Mouse (Mus musculus): ENCODE measurements at regions not wholly inside any gene's neighbourhood (a gene's known extent, or its start where the extent isn't known, plus 50 kb on each side); places are given as distances from the start of the nearest gene placed in this dataset.

DNA sequence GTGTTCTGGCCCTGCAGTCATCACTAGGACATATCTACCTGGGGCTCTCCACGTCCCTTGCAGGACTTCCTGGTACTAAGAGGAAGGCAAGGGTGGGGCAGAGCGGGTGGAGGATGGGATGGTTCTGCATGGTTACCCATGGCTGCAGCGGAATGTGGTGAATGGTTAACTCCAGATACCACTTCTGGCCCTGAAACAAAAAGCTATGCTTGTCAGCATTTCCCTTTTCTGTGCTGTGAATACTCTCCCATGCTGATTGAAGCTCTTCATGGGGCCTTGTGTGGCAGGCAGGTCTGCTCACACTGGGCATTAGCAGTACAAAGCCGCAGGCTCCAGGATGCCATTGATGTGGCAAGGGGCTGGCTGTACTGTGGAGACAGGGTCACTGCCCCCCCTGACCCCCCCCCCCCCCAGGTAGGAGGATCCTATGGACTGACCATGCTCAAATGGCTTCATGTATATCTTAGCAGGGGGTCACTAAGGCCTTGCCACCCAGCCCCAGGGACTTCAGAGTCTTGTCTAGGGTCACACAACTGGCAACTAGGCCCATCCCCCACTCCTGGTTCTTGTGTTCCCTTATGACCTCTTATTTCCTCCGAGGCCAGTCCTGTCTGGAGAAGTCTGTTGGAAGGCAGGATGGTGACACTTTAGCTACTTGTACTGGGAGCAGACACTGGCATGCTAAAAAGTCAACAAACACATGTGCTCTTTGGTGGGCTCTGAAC is 120.0 kb upstream of the Id2 start:
- peak; percentile 90 for ATAC-seq (ENCODE audit: insufficient number of reproducible peaks, insufficient read depth, low FRiP score, low read depth)
- Histone ChIP-seq H3K9me3 (ENCODE audit: control insufficient read depth, low read depth, low read length) (no peaks in the 10 kb centered on the region), H3K4me2 (replicated peaks; ENCODE audit: low read depth, low read length) (no peak overlapping the region), H3K4me3 (ENCODE audit: low read depth, low read length) (no peak overlapping the region), H3K9ac (replicated peaks; ENCODE audit: low read depth, low read length) (no peak overlapping the region), H3K4me1 (ENCODE audit: control insufficient read depth, insufficient read depth, low read length) (peaks cover 9% of the 10 kb centered on the region; the same call in 1 of the 2 replicates), H3K36me3 (ENCODE audit: control insufficient read depth, insufficient read depth, low read length) (no peaks in the 10 kb centered on the region), H3K27ac (ENCODE audit: low read length) (peak overlapping the region; percentile 35; the same call in 1 of the 2 replicates), H3K27me3 (ENCODE audit: control insufficient read depth, insufficient read depth, low read length) (no peaks in the 10 kb centered on the region)
- WGBS: 58% methylated on average over 5 of the region's 5 CpGs

DNA sequence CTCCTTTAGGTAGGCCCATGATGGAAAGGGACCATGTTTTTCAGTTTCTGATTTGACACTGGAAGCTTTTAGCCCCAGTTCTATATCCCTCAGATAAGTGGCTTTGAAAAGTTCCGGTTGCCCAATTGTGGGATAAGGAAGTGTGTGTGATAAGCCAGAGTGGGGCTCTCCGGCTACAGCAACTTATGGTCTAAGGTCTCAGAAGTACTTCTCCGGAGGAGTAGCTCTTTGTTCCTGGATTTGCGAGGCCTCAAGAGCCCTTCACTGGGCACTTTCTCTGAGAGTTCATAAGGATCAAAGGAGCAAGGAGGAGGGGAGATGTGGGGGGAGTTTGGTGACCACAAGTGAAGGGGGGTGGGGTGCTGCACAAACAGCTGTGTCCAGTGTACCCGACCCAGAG is 118.3 kb upstream of the Id2 start:
- Histone ChIP-seq H3K27ac (ENCODE audit: low read length) (no peak overlapping the region), H3K27me3 (ENCODE audit: control insufficient read depth, insufficient read depth, low read length) (no peaks in the 10 kb centered on the region), H3K4me2 (replicated peaks; ENCODE audit: low read depth, low read length) (no peak overlapping the region), H3K4me3 (ENCODE audit: low read depth, low read length) (no peak overlapping the region), H3K9ac (replicated peaks; ENCODE audit: low read depth, low read length) (no peak overlapping the region), H3K9me3 (ENCODE audit: control insufficient read depth, low read depth, low read length) (no peaks in the 10 kb centered on the region), H3K36me3 (ENCODE audit: control insufficient read depth, insufficient read depth, low read length) (no peaks in the 10 kb centered on the region), H3K4me1 (ENCODE audit: control insufficient read depth, insufficient read depth, low read length) (peaks cover 9% of the 10 kb centered on the region; the same call in 1 of the 2 replicates)
- 74% methylated on average over 5 of the region's 5 CpGs for WGBS
- no peak for ATAC-seq (ENCODE audit: insufficient number of reproducible peaks, insufficient read depth, low FRiP score, low read depth)

DNA sequence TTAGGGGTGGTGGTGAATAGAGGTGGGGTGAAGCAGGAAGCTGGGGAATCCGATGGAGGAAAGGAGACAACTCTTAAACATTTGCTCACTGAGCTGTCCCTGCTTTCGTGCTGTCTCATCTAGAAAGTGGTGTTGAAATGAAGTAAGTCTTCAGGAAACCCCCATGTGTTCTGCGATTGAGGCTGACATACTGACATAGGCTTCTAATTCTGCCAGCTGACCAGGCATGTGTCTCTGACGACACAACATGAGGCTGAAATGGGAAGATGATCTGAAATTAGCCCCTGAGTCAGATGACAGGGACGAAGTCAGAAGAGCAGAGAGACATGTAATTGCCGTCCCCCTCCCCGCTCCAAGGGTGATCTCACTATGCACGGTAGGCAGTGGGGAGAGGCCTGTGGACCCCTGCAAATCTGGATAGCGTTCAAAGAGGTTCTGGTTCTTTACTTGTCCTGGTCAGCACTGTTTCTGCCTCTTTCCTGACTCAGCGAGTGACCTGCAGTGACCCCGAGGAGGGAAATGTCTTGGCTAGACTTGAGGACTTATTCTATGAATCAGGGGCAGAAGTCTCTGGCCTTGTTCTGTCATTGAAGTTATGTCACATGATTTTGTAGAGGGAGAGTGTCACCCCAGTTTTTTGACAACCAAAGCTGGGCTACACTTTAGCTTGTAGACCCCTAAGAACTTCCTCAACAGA is 117.0 kb upstream of the Id2 start:
- no peaks in the 10 kb centered on the region for H3K27me3 ChIP-seq (ENCODE audit: control insufficient read depth, insufficient read depth, low read length)
- no peak for ATAC-seq (ENCODE audit: insufficient number of reproducible peaks, insufficient read depth, low FRiP score, low read depth)
- 87% methylated on average over 11 of the region's 11 CpGs for WGBS

DNA sequence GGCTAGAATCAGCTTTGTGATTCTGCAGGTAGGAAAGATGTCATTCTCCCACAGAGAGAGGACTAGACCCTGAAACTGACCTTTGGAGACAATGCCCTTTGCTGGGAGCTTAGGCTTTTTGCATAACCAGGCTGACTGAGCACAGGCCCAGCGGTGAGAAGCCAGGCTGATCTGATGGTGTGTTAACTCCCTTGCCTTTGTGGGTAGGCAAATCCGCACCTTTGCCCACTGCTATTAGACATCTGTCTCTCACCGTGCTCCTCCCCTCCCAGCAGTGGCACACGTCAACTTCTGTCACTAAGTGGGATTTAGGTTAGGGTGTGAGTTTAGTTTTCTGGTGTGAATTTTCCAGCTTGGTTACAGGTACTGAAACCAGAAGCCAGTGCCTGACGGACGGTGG is 114.4 kb upstream of the Id2 start:
- no peak overlapping the region for H3K27ac ChIP-seq (ENCODE audit: low read length)
- peaks cover 8% of the 10 kb centered on the region; the same call in 1 of the 2 replicates for H3K4me1 ChIP-seq (ENCODE audit: control insufficient read depth, insufficient read depth, low read length)
- 87% methylated on average over 6 of the region's 6 CpGs for WGBS
- no peak overlapping the region for H3K4me3 ChIP-seq (ENCODE audit: low read depth, low read length)
- H3K4me2 ChIP-seq (replicated peaks; ENCODE audit: low read depth, low read length): no peak overlapping the region
- H3K9ac ChIP-seq (replicated peaks; ENCODE audit: low read depth, low read length): no peak overlapping the region
- H3K9me3 ChIP-seq (ENCODE audit: control insufficient read depth, low read depth, low read length): no peaks in the 10 kb centered on the region
- ATAC-seq (ENCODE audit: insufficient number of reproducible peaks, insufficient read depth, low FRiP score, low read depth): no peak
- H3K36me3 ChIP-seq (ENCODE audit: control insufficient read depth, insufficient read depth, low read length): no peaks in the 10 kb centered on the region
- no peaks in the 10 kb centered on the region for H3K27me3 ChIP-seq (ENCODE audit: control insufficient read depth, insufficient read depth, low read length)

More for the DNA sequence above, 117.0 kb upstream of the Id2 start:
- Histone ChIP-seq H3K27ac (ENCODE audit: low read length) (no peak overlapping the region), H3K9me3 (ENCODE audit: control insufficient read depth, low read depth, low read length) (no peaks in the 10 kb centered on the region), H3K36me3 (ENCODE audit: control insufficient read depth, insufficient read depth, low read length) (no peaks in the 10 kb centered on the region), H3K4me3 (ENCODE audit: low read depth, low read length) (no peak overlapping the region), H3K4me2 (replicated peaks; ENCODE audit: low read depth, low read length) (no peak overlapping the region), H3K9ac (replicated peaks; ENCODE audit: low read depth, low read length) (no peak overlapping the region), H3K4me1 (ENCODE audit: control insufficient read depth, insufficient read depth, low read length) (peaks cover 8% of the 10 kb centered on the region; the same call in 1 of the 2 replicates)

DNA sequence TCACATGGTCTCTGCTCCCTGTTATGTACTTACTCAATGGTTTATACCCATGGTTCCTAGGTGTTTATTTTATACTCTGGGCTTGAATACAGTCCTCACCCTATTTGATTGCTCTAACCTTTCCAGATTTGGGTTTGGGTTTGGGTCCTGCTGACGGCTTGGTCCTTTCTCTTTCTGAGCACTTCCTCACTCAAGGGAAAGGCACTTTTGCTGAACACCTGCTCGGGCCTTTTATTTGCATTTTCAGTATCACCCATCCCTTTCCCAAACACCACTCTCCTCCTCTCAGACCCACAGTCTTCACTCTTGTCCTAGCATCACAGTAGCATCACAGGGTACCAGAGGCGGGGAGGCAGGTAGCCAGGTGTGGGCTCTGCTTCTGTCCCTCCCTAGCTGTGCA is 113.7 kb upstream of the Id2 start:
- no peak overlapping the region for H3K4me2 ChIP-seq (replicated peaks; ENCODE audit: low read depth, low read length)
- H3K9ac ChIP-seq (replicated peaks; ENCODE audit: low read depth, low read length): no peak overlapping the region
- peaks cover 8% of the 10 kb centered on the region; the same call in 1 of the 2 replicates for H3K4me1 ChIP-seq (ENCODE audit: control insufficient read depth, insufficient read depth, low read length)
- no peak overlapping the region for H3K4me3 ChIP-seq (ENCODE audit: low read depth, low read length)
- ATAC-seq (ENCODE audit: insufficient number of reproducible peaks, insufficient read depth, low FRiP score, low read depth): no peak
- no peaks in the 10 kb centered on the region for H3K36me3 ChIP-seq (ENCODE audit: control insufficient read depth, insufficient read depth, low read length)
- H3K27me3 ChIP-seq (ENCODE audit: control insufficient read depth, insufficient read depth, low read length): no peaks in the 10 kb centered on the region
- WGBS: 84% methylated on average over 3 of the region's 3 CpGs
- H3K9me3 ChIP-seq (ENCODE audit: control insufficient read depth, low read depth, low read length): no peaks in the 10 kb centered on the region
- H3K27ac ChIP-seq (ENCODE audit: low read length): no peak overlapping the region

DNA sequence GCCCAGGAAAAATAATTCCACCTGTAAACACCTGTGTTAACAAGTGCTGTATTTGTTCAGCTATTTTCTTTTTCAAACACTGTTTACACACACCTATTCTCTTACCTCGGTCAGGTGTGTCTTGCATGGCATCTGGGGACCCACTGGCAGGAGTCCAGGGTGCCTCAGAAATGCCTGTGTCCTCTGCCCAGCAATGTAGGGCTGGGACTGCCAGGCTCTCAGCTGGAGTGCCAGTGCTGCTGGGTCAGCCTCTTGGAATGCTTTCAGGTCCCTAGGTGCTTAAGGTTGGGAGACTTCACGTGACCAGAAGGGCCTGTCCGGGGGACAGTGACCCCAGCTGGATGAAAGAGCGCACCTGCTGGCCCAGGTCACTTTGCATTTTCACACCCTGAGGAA is 112.4 kb upstream of the Id2 start:
- Histone ChIP-seq H3K27ac (ENCODE audit: low read length) (peak overlapping the region; percentile 48; the same call in 1 of the 2 replicates), H3K36me3 (ENCODE audit: control insufficient read depth, insufficient read depth, low read length) (no peaks in the 10 kb centered on the region), H3K4me3 (ENCODE audit: low read depth, low read length) (no peak overlapping the region), H3K9ac (replicated peaks; ENCODE audit: low read depth, low read length) (no peak overlapping the region), H3K4me1 (ENCODE audit: control insufficient read depth, insufficient read depth, low read length) (peaks cover 8% of the 10 kb centered on the region; the same call in 1 of the 2 replicates), H3K9me3 (ENCODE audit: control insufficient read depth, low read depth, low read length) (no peaks in the 10 kb centered on the region), H3K27me3 (ENCODE audit: control insufficient read depth, insufficient read depth, low read length) (no peaks in the 10 kb centered on the region), H3K4me2 (replicated peaks; ENCODE audit: low read depth, low read length) (no peak overlapping the region)
- 35% methylated on average over 4 of the region's 4 CpGs for WGBS
- ATAC-seq (ENCODE audit: insufficient number of reproducible peaks, insufficient read depth, low FRiP score, low read depth): peak; percentile 54

DNA sequence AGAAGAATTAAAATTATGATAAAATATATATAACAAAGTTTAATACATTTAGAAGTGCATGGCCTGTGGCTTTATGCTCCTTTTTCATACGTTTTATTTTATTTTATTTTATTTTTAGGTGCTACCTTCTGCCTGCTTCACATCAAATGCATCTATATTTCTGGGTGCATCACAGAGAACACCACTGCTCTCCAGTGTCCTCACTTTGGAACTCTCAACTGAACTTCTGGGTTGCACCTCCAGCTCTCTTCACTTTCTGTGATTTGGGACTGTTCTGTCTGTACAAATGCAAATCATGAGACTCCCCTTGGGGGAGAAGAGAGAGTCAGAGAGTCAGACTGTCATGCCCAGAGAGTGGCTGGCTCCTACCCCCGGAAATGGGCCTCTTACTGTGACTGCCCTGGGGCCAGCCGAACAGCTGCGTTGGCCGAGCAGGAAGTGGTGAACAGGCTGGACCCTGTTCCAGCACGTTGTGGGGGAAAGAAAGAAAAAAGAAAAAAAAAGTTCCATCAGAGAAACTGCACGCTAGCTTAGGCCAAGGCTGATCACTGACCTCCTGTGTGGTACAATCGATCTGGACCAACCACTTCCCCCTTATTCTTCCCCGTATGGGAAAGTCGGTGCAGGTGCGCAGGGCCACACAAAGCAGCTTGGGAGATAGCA is 111.9 kb upstream of the Id2 start:
- no peaks in the 10 kb centered on the region for H3K27me3 ChIP-seq (ENCODE audit: control insufficient read depth, insufficient read depth, low read length)
- ATAC-seq (ENCODE audit: insufficient number of reproducible peaks, insufficient read depth, low FRiP score, low read depth): peak; percentile 73; the same call in 1 of the 2 replicates
- no peaks in the 10 kb centered on the region for H3K9me3 ChIP-seq (ENCODE audit: control insufficient read depth, low read depth, low read length)
- no peak overlapping the region for H3K4me3 ChIP-seq (ENCODE audit: low read depth, low read length)
- 36% methylated on average over 11 of the region's 11 CpGs for WGBS
- no peak overlapping the region for H3K4me2 ChIP-seq (replicated peaks; ENCODE audit: low read depth, low read length)
- peak overlapping the region; percentile 72 for H3K27ac ChIP-seq (ENCODE audit: low read length)
- peaks cover 8% of the 10 kb centered on the region; the same call in 1 of the 2 replicates for H3K4me1 ChIP-seq (ENCODE audit: control insufficient read depth, insufficient read depth, low read length)
- no peak overlapping the region for H3K9ac ChIP-seq (replicated peaks; ENCODE audit: low read depth, low read length)
- H3K36me3 ChIP-seq (ENCODE audit: control insufficient read depth, insufficient read depth, low read length): no peaks in the 10 kb centered on the region

DNA sequence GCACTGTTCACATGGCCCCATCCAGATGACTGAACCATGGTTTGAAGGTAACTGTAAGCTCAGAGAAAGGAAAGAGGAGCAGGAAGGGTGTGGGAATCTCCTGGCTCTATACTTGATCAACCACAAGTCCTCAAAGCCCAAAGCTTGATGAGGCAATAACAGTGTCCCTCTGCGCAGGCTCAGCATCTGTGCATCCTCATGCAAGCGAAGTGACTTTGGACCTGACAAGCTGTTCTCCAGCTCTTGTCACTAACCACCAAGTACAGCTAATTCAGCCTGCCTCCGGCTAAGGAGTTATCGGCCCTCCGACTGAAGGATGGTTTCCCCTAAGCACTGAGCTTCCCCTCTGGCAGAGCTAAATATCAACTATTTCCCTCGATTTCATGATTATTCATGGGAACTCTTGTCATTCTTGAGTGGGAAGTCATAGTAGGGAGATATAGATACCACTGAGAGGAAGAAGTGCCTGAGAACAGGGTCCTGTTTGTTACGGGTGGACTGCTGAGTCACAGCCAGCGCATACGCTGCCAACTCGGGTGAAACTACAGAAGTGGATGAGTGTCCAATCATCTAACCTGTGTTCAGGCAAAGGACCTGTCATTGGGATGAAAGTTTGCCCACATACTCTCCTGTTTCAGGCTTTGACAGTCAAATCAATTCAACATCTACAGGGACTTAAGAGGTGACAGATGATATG is 106.6 kb upstream of the Id2 start:
- H3K4me3 ChIP-seq (ENCODE audit: low read depth, low read length): no peak overlapping the region
- no peaks in the 10 kb centered on the region for H3K4me1 ChIP-seq (ENCODE audit: control insufficient read depth, insufficient read depth, low read length)
- no peak overlapping the region for H3K27ac ChIP-seq (ENCODE audit: low read length)
- ATAC-seq (ENCODE audit: insufficient number of reproducible peaks, insufficient read depth, low FRiP score, low read depth): no peak
- H3K9ac ChIP-seq (replicated peaks; ENCODE audit: low read depth, low read length): no peak overlapping the region
- no peaks in the 10 kb centered on the region for H3K36me3 ChIP-seq (ENCODE audit: control insufficient read depth, insufficient read depth, low read length)
- H3K9me3 ChIP-seq (ENCODE audit: control insufficient read depth, low read depth, low read length): 0 out of 2 replicates have a peak, but pooled peaks cover 5% of the 10 kb centered on the region
- H3K27me3 ChIP-seq (ENCODE audit: control insufficient read depth, insufficient read depth, low read length): no peaks in the 10 kb centered on the region
- 89% methylated on average over 10 of the region's 10 CpGs for WGBS
- H3K4me2 ChIP-seq (replicated peaks; ENCODE audit: low read depth, low read length): no peak overlapping the region
